Mouse (Mus musculus): ENCODE measurements around the gene Tph2. TPM values are rescaled to one million over a fixed set of nuclear protein-coding genes. Genes with fewer than 3 reads are reported as not detected.

The Tph2 gene
- polyA plus RNA-seq (2012; ENCODE audit: insufficient read depth, low replicate concordance), result not detected in 2 replicates

DNA sequence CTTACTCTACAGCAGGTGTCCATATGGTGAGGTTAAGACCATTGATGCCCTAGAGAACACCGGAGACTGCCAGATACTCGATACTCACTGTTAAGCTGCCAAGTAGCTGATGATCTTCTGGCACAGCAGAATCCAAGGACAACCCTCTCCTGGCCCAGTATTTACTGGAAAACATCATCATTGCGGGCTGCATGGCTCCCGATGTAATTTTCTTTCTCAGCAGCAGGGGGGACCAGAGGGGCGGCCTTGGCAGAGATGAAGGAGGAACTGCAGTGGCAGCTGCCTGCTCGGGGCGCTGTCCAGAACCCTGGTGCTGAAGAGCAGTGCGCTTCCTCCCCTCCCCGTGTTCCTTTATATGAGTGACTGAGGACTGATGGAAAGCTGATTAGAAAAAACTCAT is at the start of gene Tph2:
Gene Tph2, minus strand, starts transcription at position 326 of the 400 bp plus-strand sequence.
- TF ChIP-seq GATA1 (IDR thresholded peaks at IDR 0.05; ENCODE audit: borderline replicate concordance, low read length) (no peak), FLI1 (IDR thresholded peaks at IDR 0.05; ENCODE audit: low read length) (no peak)
- no peak within 1 kb of the TSS for H3K4me3 ChIP-seq (replicated peaks)
- H3K4me1 ChIP-seq, result no peaks in the 10 kb centered on the region
- no peaks in the 10 kb centered on the region for H3K36me3 ChIP-seq (replicated peaks; ENCODE audit: low read length)
- H3K27me3 ChIP-seq (replicated peaks), result no peaks in the 10 kb centered on the region
- H3K9me3 ChIP-seq, result no peaks in the 10 kb centered on the region

DNA sequence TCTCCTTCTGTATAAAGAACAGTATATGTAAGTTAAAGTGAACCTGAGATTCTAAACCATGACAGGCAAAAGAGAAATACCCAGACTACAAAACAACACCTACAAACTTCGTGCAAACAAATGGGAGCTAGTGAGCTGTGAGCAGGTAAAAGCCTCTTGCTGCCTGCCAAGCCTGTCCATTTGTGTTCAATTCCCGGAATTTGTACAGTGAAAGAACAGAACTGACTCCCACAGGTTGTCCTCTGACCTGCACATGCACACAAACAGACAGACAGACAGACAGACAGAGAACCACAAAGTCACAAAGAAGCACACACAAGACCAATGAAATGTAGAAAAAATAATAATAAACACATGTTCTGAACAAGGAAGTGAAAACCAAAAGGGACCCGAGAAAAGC is 49.0 kb upstream of the Tph2 start:
- TF ChIP-seq GATA1 (IDR thresholded peaks at IDR 0.05; ENCODE audit: borderline replicate concordance, low read length) (no peak), FLI1 (IDR thresholded peaks at IDR 0.05; ENCODE audit: low read length) (no peak)
- no peaks in the 10 kb centered on the region for H3K27me3 ChIP-seq (replicated peaks)
- H3K9me3 ChIP-seq, result no peaks in the 10 kb centered on the region
- peaks cover 89% of the 10 kb centered on the region for H3K36me3 ChIP-seq (replicated peaks; ENCODE audit: low read length)
- H3K4me3 ChIP-seq (replicated peaks), result no peak overlapping the region
- H3K4me1 ChIP-seq, result peaks cover 41% of the 10 kb centered on the region

DNA sequence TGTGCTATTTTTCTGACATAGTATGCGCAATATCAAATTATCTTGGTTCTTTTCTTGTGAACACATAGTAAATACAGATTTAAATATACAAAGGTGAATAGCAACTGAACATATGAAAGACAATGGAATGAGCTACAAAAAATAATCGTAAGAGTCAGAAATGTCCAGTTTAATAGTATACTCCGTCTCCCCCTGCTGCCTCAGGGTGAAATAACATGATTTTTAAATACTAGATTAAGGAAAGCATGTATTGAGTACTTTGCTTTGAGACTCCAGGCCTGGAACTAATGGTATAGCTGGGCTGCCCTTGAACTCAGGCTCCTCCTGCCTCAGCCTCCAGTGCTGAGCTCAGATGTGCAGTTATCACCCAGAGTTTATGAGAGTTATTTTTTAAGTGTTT is 47.7 kb upstream of the Tph2 start:
- Histone ChIP-seq H3K4me1 (peaks cover 35% of the 10 kb centered on the region), H3K27me3 (replicated peaks) (no peaks in the 10 kb centered on the region), H3K4me3 (replicated peaks) (no peak overlapping the region), H3K36me3 (replicated peaks; ENCODE audit: low read length) (peaks cover 88% of the 10 kb centered on the region), H3K9me3 (no peaks in the 10 kb centered on the region)
- TF ChIP-seq GATA1 (IDR thresholded peaks at IDR 0.05; ENCODE audit: borderline replicate concordance, low read length), result no peak
- no peak for TF ChIP-seq FLI1 (IDR thresholded peaks at IDR 0.05; ENCODE audit: low read length)

DNA sequence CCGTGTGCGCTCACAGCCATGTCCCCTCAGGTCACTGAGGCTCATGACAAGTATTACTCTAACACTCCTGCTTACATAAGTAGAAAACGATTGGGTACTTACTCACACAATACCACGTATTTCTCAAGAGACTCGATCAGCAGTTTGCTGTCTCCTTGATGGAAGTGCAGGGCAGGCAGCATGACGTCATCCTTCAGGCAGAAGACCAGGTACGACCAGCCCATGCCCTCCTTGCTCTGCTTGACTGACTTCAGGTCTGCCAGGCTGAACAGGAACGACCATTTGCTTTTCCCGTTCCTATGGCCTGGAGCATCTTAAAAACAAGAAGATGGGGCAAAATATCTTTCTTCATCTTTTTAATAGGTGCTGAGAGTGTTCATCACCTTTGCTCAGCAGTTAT is 44.2 kb upstream of the Tph2 start:
- Histone ChIP-seq H3K27me3 (replicated peaks) (no peaks in the 10 kb centered on the region), H3K4me1 (peaks cover 8% of the 10 kb centered on the region; the same call in 1 of the 2 replicates), H3K4me3 (replicated peaks) (no peak overlapping the region), H3K36me3 (replicated peaks; ENCODE audit: low read length) (peaks cover 87% of the 10 kb centered on the region), H3K9me3 (no peaks in the 10 kb centered on the region)
- TF ChIP-seq FLI1 (IDR thresholded peaks at IDR 0.05; ENCODE audit: low read length) (no peak), GATA1 (IDR thresholded peaks at IDR 0.05; ENCODE audit: borderline replicate concordance, low read length) (no peak)

DNA sequence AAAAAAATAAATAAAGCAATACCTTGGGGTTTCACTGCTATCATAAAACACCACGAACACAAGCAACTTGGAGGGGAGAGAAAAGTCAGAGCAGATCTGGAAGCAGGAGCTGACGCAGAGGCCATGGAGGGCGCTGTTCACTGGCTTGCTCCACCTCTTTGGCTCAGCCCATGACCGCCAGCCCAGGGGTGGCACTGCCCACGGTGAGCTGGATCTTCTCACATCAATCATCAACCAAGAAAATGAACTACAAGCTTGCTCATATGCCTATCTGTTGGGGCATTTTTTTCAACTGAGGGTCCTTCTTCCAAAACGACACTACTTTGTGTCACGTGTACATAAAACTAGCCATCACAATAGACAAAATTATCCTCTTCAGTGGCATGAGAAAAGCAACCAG is 41.8 kb upstream of the Tph2 start:
- TF ChIP-seq GATA1 (IDR thresholded peaks at IDR 0.05; ENCODE audit: borderline replicate concordance, low read length) (no peak), FLI1 (IDR thresholded peaks at IDR 0.05; ENCODE audit: low read length) (no peak)
- peaks cover 11% of the 10 kb centered on the region for H3K4me1 ChIP-seq
- no peaks in the 10 kb centered on the region for H3K27me3 ChIP-seq (replicated peaks)
- no peak overlapping the region for H3K4me3 ChIP-seq (replicated peaks)
- peaks cover 85% of the 10 kb centered on the region for H3K36me3 ChIP-seq (replicated peaks; ENCODE audit: low read length)
- H3K9me3 ChIP-seq, result no peaks in the 10 kb centered on the region

DNA sequence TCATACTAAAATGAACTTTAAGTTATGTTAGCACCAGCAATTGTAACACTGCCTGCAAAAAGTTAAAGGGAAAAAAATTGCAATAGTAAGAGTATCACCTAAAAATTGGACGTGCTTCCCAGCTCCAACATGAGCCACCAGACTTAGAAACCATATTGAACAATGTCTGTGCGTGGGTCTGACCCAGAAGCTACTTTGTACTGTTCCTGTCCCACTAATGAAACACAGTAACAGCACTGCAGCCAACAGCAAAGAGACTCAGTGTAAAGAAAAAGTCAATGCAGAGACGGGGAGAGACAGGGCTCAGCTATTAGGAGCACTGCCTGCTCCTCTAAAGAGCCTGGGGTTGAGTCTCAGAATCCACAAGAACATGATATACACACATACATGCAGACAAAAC is 39.0 kb upstream of the Tph2 start:
- peaks cover 87% of the 10 kb centered on the region for H3K36me3 ChIP-seq (replicated peaks; ENCODE audit: low read length)

DNA sequence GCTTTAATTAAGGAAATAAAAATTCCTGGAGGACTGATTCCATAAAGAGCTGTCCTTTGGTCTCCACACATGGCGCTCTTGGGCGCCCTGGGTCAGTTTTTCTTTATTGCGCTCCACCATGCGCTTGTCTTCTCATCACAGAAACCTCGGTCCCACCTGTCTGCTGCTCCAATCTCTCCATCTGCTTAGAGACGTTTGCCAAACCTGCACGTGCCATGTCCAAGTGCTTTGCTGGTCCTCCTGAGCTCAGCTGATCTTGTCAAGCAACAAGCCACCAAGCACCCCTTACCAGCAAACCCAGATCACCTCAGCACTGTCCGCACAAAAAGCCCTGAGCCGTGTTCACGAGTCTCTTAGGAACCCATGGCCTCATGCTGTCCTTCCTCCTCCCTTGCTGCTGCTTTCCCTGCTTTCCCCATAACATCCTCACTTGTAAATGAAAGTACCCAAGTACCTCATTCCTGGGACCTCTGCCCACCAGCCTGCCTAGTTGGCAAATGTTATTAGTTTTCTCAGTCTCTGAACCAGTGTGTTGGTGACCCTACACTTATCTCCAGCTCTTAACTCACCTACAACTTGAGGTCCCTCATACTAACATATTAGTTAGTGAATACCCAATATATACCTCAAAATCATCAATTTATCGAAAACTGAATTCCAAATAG is 28.2 kb upstream of the Tph2 start:
- Histone ChIP-seq H3K4me3 (replicated peaks) (no peak overlapping the region), H3K9me3 (no peaks in the 10 kb centered on the region), H3K4me1 (no peaks in the 10 kb centered on the region), H3K27me3 (replicated peaks) (no peaks in the 10 kb centered on the region), H3K36me3 (replicated peaks; ENCODE audit: low read length) (peaks cover 90% of the 10 kb centered on the region)
- TF ChIP-seq GATA1 (IDR thresholded peaks at IDR 0.05; ENCODE audit: borderline replicate concordance, low read length), result no peak
- TF ChIP-seq FLI1 (IDR thresholded peaks at IDR 0.05; ENCODE audit: low read length), result no peak

More for the DNA sequence above, 39.0 kb upstream of the Tph2 start:
- Histone ChIP-seq H3K4me3 (replicated peaks) (no peak overlapping the region), H3K4me1 (peaks cover 11% of the 10 kb centered on the region), H3K27me3 (replicated peaks) (no peaks in the 10 kb centered on the region), H3K9me3 (no peaks in the 10 kb centered on the region)
- TF ChIP-seq GATA1 (IDR thresholded peaks at IDR 0.05; ENCODE audit: borderline replicate concordance, low read length) (no peak), FLI1 (IDR thresholded peaks at IDR 0.05; ENCODE audit: low read length) (no peak)

DNA sequence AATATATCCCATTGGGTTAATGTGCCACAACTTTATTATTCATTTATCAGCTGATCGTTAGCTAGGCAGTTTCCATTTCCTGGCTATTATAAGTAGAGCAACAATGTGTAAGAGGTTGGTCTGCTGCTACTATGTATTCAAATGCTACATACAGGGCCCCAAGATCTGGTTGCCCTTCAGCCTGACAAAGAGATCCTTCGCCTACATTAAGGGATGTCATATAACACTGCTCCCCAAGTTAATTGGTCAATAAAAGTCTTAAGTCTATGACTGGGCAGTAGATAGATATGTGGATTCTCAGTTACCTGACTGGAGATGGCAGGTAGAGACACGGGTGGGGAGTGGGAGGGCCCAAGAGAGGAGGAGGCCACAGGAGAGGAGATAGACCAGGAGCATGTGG is 21.0 kb upstream of the Tph2 start:
- H3K36me3 ChIP-seq (replicated peaks; ENCODE audit: low read length), result peaks cover 92% of the 10 kb centered on the region
- H3K27me3 ChIP-seq (replicated peaks), result no peaks in the 10 kb centered on the region
- H3K4me3 ChIP-seq (replicated peaks), result no peak overlapping the region
- H3K4me1 ChIP-seq, result peaks cover 5% of the 10 kb centered on the region; the same call in 1 of the 2 replicates
- no peaks in the 10 kb centered on the region for H3K9me3 ChIP-seq
- TF ChIP-seq GATA1 (IDR thresholded peaks at IDR 0.05; ENCODE audit: borderline replicate concordance, low read length) (no peak), FLI1 (IDR thresholded peaks at IDR 0.05; ENCODE audit: low read length) (no peak)

DNA sequence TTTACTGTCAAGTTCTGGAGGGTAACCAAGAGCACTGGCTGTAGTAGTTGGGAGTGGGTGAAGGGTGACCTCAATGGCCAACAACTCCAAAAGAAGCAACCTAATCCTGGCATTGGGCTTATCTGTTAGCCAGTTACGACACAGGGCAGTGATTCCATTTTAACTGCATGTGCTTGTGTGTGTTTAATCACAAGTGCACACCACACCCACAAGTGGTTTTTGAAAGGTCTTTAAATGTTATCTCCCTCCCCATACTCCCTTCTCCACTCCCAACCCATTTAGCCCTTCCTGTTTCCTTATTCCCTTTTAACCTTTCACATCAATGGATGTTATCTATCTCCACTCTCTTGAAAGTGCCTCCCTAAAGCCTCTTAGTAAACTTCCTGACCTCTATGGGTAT is 20.5 kb upstream of the Tph2 start:
- TF ChIP-seq GATA1 (IDR thresholded peaks at IDR 0.05; ENCODE audit: borderline replicate concordance, low read length), result no peak
- TF ChIP-seq FLI1 (IDR thresholded peaks at IDR 0.05; ENCODE audit: low read length), result no peak
- Histone ChIP-seq H3K4me3 (replicated peaks) (no peak overlapping the region), H3K4me1 (peaks cover 5% of the 10 kb centered on the region; the same call in 1 of the 2 replicates), H3K36me3 (replicated peaks; ENCODE audit: low read length) (peaks cover 92% of the 10 kb centered on the region), H3K27me3 (replicated peaks) (no peaks in the 10 kb centered on the region), H3K9me3 (no peaks in the 10 kb centered on the region)

DNA sequence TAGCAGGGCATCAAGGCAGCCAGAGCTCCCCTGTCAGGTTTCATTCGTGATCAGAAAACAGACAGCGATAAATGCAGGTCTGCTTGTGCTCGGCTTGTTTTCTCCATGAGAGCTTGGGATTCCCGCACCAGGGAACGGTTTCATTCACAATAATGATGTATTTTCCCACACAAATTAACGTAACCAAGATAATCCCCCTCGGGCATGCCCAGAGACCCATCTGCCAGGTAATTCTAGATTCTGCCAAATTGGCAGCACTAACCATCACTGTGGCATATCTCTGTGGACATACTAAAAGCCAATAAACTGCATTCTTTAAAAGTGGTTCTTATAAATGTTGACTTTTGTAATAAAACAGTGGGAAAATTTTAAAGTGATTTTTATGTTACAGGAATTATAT is 6.4 kb upstream of the Tph2 start:
- no peaks in the 10 kb centered on the region for H3K4me1 ChIP-seq
- no peaks in the 10 kb centered on the region for H3K9me3 ChIP-seq
- H3K27me3 ChIP-seq (replicated peaks), result no peaks in the 10 kb centered on the region
- no peak for TF ChIP-seq FLI1 (IDR thresholded peaks at IDR 0.05; ENCODE audit: low read length)
- no peak for TF ChIP-seq GATA1 (IDR thresholded peaks at IDR 0.05; ENCODE audit: borderline replicate concordance, low read length)
- peaks cover 11% of the 10 kb centered on the region for H3K36me3 ChIP-seq (replicated peaks; ENCODE audit: low read length)
- no peak overlapping the region for H3K4me3 ChIP-seq (replicated peaks)
